Mouse (Mus musculus) retina, postnatal 1 day (tissue): Measurements from ENCODE around the gene Nol10.

Experiments used
- DNase-seq: peaks from one replicate; pipeline ENCODE4 v3.0.0-alpha.2; 2012

Nol10 gene

DNA sequence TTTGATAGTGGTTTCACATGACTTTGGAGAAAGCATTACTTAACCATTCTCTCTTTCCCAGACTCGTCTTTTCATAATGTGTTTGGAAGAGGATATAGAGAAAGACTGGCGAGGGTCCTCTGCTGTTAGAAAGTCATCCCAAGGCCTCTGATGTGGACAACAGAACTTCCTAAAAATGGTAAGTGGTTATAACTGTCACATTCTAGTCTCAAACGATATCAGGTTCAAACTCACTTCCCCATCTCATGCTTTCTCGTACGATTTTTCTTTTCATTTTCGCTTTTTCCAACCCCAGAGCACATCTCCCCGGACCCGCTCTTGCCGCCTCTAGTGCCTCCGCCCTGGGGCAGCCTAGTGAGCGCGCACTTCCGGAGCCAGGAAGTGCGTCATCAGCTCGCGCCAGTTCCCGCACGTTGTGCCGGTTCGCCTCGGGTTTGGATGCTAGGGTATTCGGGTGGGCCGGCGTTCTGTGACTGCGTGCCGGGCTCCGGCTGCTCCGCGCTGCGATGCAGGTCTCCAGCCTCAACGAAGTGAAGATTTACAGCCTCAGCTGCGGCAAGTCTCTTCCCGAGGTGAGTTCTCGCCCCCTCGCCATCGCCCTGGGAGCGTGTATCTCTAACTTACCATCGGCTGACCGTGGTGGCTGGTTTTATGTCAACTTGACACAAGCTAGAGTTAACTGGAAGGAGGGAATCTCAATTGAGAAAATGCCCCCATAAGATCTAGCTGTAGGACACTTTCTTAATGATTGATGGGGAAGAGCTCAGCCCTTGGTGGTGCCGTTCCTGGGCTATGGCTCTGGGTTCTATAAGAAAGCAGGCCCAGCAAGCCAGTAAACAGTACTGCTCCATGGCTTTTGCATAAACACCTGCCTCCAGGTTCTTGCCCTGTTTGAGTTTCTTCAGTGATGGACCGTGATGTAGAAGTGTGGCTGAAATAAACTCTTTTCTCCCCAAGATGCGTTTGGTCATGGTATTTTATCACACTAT, at the start of gene Nol10:
Nol10 (plus strand) TSS at position 411 of the 989 bp plus-strand sequence.
- DNase-seq = peak; percentile 94

DNA sequence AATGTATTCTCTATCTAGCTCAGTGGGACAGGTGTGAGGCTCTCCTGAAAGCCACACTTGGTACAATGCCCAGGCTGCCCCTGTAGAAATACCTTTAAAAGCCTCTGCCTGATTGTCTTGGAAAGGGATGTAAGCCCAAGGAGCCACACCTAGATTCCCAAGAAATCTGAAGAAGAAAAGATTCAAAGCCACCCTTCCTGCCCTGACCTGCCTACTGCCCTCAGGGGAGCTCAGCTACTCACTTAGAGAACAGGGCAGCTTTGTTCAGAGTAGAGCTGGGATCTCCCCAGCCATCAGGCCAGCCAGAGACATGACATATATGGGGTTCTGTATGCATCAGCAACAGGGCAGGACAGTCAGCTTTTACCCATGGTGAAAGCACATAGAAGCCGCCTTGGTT, 48.4 kb upstream of the Nol10 start:
- no peak for DNase-seq

DNA sequence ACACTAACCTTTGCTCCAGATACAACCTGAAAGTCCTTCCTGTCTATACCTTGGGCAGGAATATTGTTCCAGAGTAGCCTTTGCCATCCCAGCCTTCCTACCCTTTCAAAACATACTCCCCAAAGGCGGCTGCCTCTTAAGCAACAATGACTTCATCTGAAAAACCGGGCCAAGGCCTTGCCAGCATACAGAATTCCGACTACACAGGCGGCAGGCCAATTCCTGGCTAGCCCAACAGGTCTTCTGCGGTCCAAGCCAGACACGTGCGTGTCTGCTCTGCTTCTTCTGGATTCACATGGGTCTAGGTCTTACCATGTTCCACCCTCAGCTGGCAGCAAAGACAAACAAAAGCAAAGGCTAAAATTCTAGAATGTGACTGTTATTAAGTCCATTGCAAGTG, 42.8 kb upstream of the Nol10 start:
- DNase-seq = no peak

DNA sequence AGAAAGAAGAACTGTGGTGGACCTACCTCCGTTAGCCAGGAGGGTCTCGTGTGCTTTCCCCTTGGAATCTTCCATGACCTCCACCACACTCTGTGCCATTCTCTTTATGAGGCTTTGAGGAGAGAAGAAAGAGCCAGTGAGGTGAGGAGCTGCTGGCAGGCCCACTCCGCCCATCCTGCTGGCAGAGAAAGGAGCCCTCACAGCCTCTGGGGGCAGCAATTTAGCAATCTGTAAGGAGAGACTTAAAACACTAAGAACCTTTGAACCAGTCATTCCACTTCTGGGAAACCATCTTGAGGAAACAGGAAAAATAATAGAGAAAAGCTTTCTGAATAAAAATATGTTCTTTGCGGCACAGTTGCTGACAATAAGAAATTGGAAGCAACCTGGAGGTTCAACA, 40.0 kb upstream of the Nol10 start:
- DNase-seq = no peak

DNA sequence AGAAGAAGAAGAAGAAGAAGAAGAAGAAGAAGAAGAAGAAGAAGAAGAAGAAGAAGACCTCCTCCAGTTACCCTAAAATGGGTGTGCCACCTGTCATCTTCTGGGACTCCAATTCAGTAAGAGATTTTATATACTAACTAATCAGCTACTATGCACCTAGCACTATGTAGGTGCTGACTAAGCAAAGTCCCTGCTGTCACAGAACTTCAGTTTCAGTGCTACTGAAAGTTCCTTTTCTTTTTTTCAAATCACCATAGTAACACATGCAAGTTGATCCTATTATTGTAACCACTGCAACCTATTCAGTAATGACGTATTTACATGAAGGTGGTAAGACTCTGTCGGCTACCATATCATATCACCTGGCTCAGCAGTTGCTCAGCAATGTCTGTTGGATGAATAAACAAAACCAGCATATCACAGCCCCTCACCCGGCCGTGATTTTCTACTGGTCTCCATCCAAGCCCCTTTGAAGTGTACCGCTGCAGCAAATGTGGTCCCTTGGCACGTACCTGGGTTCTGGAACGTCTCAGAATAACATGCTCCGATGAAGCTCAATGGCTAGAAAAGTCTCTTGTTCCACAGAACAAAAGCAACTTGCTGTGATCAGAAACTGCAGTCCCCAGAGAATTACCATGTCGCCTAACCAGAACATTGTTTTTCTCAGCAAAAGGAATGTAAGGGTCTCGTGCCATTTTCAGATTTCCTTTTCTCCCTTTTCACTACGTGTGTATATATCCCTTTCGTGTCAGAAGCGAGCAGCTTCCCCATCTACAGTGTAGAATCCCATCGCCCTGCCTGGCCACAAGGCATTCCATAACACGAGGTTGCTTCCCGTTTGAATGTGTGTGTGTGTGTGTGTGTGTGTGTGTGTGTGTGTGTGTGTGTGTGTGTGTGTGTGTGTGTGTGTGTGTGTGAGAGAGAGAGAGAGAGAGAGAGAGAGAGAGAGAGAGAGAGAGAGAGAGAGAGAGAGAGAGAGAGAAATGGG, 37.1 kb upstream of the Nol10 start:
- DNase-seq = no peak

DNA sequence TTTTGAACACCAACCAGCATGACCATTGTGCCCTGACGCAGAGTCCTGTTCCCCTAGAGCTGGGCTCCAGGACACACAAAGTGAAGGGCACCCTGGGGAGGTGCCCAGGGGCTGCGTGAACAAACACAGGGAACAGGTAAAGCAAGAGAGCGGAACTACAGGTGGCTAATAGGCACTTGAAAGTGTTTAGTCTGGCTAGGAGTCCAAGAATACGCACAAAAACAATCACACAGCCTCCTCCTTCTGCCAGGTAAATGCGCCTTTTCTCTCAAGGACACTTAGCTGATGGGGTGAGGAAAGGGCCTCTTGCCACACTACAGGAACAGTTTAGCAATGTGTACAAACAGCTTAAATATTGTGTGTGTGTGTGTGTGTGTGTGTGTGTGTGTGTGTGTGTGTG, 32.2 kb upstream of the Nol10 start:
- DNase-seq = no peak

DNA sequence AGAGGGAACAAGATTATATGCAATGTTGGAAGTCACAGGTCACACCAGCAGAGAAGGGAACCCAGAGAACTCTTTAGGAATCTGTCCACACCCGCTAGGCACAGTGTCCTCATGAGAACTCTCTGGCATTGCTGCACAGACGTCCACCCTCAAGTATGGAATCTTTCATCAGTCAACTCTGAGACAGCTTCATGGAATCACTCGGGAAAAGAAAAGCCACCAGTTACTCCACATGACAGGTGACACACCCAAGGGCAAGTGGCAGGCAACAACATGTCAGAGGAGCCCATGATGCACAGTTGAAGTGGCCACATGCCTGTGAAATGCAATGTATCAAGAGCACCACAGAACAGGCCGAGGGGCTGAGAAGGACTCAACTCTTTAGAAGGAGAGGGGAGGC, 30.3 kb upstream of the Nol10 start:
- no peak for DNase-seq

DNA sequence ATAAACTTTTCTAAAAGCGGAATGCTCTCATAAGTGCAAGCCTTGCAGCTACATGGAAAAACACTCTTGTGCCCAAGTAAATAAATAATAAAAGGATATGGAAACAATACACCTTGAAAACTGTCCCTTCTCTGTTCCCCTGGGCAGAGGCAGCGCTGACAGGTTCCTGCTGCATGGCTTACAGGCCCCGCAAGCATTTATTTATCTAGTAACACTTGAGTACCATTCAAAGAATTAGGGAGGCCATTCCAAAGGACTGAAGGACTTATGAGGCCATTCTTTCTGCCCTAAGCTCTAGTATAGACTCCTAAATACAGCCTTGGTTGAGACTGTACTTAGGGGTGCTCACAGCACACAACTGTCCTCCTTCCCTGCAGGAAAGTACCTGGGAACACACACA, 29.8 kb upstream of the Nol10 start:
- no peak for DNase-seq

DNA sequence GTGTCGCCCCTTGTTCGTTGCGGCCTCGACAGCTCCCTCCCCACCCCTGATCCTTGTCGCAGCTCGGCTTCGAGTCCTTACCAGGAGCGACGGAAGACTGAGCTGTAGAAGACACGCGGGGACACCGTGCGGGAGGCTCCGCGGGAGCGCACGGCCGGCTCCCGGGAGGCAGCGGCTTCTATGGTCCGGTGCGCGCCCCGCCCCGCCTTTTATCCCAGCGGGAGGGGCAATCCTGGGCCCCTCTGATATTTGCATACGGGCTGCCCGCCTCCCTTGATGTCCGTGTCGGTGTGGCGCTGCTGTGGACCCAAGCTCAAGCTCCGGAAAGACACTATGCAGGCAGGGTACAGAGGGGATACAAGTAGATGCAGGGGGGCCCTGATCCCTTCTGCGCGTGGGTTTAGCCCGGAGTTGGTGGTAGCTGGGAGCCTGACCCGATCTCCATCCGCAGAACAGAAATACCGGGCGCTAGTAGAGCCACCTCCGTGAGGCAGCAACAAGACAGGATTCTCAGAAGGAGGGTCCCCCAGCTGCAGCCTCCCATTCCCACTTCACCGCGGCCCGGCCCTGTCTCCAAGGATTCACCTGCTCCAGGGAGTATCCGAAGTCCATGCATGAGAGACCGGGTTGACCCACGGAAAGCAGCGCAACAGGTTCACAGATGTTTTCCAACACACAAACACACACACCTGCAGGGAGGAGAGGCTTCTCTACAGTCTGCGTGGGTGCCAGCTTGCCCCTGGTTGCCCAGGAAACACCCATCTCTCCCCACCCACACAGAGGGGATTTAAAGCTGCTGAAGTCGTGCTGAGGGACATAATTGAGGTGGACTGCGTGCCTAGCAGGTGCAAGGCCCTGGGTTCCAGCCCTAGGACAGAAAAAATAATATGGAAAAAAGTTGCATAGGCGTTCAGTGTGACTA, 23.4 kb upstream of the Nol10 start:
- DNase-seq = peak; percentile 34

DNA sequence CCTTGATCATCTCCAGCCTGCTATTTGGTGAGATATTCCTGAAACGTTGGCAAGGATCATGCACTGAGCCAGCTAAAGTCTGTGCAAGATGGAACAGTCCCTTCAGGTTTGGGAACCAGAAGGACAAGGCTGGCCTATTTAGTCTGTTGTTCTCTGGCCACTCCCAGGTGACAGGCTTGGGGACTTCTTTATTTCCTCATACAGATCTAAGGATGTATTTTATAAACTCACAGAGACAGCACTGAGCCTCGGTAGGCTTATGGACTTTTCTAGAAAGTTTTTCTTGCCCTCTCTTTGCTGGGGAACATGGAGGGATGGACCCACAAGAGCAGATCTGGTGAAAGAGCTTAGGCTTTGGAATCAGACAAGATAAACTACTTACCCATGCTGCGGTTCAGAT, 19.0 kb upstream of the Nol10 start, which contains the start of gene Atp6v1c2:
Atp6v1c2 (minus strand) TSS at position 101 of the 400 bp plus-strand sequence.
- no peak for DNase-seq

DNA sequence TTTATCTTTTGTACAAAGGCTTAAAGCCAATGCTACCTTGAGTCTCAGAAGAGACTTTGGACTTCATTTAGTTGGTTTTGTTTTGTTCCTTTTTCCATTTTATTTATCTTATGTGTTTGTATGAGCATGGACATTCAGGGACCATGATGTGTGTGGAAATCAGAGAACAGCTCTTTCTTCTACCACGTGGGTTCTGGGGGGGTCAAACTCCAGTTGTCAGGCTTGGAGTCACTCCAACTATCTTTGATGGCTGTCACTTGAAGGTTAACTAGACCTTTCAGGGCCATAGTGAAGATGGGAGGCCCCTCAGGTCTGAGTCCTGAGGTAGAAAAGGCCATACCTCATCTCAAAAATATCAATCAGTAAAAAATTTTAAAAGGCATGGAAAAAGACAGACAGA, 14.8 kb upstream of the Nol10 start:
- no peak for DNase-seq

DNA sequence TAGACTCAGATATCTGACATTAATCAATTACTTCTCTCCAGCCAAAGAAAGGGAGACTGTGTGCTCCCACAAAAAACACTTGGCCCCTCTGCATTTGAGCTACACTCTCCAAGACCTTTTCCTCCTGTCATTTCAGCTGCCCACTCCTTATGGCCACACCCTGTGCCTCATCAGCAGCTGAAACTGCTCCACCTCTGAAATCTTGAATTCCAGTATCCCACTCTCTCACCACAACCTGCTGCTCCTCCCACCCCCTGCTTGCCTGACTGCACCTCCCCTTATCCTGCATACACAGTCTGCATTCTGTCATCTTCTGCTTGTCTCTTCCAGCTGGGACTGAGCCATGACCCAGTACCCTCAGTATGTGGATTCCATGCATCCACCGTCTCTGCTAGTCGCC, 9.9 kb upstream of the Nol10 start:
- no peak for DNase-seq

DNA sequence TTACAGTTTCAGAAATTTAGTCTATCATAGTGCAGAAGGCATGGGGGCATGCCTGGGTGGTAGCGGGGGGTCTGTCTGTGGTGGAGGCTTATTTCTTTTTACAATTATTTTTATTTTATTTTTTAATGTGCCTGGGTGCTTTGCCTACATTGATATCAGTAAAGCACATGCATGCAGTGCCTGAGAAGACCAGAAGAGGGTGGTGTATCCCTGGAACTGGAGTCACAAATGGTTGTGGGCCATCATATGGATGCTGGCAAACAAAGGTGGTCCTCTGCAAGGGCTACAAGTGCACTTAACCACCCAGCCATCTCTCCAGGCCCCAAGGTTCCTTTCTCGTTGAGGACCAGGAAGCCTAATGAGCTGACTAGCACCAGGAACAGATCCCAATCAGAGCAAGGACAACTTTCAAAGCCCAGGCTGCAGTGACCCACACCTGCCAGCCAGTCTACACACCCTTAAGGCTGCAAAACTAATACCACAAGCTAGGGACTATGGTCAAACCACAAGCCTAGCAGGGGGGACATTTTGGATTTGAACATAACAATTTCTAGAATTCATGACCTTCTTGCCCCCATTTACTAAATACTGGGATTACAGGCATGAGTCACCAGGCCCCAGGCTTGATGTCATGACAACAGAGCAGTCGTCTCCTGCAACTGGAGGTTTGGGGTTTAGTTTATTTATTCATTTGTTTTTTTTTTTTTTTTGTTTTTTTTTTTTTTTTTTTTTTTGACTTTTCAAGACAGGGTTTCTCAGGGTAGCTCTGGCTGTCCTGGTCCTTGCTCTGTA, 8.9 kb upstream of the Nol10 start:
- DNase-seq = no peak

DNA sequence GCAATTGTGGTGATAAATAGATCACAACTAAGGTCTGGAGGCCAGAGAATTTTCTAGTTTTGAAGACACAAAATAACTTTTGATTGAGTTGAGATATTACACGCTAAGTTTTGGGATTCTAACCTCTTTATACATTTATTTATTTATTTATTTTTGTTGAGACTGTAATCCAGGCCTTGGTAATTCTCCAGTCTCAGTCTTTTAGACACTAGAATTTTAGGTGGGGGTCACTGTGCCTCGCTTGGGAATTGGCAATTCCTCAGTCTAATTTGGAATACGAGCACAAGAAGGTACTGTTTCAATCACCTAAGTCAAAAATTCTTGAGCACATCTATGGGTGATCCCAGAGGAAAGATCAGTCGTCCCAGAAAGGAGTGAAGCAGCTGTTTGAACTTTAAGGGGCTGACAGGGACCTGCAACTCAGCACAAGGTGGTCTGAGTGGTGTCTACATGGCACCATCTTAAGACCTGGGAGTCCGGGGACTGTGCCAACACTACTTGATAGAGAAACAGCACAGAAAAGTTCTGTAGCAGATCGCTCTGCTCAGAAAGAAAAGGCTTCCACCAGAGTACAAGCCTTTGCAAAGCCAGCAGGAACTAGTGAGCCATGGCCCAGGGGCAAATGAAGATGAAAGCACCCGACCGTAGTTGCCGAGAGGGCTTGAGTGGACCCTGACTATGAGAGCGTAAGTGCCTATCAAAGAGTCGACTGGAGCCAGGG, 771 bp upstream of the Nol10 start:
- DNase-seq = no peak

DNA sequence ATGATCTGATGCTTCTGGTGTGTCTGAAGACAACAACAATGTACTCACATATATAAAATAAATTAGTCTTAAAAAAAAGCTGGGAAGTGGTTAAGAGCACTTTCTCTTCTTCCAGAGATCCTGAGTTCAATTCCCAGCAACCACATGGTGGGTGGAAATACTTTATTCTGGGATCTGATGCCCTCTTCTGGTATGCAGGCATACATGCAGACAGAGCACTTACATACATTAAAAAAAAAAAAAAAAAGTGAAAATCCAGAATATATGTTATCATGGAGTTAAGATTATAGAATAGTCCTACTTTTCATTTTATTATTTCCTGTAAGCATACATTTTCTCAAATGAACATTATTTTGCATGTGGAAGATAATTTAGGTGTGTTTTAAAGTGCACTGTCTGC, 1.8 kb downstream of the Nol10 start:
- no peak for DNase-seq

DNA sequence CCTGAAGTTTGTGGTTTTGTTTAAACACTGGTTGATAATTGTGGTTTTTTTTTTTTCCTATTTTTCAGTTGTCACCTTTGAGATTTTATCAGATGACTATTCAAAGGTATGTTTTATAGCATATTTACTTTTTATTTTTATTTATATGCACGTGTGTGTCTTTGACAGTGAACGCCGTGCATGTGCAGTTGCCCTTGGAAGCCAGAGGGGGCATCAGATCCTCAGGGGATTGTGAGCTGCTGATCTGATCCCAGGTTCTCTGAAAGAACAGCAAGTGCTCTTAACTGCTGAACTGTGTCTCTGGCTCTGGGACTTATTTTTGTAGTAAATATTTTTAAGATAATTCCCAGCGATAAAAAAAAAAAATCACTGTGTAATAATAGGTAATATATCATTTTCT, 8.6 kb downstream of the Nol10 start:
- DNase-seq = peak; percentile 26

DNA sequence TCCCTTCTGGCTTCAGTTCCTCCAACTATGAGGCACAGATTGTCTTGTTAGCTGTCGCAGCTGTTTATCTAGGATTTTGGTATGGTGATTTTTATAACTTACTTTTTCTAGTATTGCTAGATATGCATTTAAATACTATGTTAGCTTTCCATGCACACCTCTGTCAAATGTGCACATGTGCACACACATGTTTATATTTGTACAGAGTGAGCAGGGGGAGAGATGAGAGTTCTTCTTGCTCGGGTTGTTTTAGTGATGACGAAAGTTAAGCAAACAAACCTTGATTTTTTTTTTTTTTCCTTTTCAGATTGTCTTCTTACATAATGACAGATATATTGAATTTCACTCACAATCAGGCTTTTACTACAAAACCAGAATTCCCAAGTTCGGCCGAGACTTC, 9.5 kb downstream of the Nol10 start:
- no peak for DNase-seq

DNA sequence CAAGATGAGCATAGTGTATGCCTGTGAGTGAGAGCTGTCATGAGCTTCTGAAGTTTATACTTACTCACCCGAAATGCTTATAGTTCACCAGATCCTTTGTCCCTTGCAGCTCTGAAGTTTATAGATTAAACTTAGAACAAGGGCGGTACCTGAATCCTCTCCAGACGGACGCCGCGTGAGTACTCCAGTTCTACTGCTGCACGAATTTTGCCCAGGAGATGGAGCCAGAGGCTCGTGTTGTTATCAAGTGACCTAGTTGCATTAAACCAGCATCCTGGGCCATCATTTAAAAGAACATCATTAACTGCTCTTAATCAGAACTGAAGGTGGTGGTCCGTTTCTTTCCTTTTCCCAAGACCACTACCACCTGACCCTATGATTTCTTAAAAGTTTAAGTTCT, 10.7 kb downstream of the Nol10 start:
- DNase-seq = peak; percentile 7

DNA sequence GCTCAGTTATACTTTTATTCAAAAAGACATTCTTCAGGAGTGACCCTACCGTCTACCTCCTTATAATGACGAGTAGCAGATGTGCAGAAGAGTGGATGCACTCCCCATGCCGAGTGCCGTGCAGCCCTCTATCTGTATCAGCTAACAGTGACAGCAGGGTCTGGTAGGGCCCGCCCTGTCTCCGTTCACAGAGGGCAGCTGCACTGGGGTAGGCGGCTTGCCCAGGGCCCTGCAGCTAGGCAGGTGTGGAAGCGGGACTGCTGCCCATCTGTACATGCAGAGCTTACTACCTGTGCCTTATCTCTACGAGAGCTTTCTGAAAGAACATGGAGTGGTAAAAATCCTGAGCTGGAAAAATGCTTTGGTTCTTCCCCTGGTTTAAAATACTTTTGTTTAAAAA, 11.8 kb downstream of the Nol10 start:
- DNase-seq = no peak

DNA sequence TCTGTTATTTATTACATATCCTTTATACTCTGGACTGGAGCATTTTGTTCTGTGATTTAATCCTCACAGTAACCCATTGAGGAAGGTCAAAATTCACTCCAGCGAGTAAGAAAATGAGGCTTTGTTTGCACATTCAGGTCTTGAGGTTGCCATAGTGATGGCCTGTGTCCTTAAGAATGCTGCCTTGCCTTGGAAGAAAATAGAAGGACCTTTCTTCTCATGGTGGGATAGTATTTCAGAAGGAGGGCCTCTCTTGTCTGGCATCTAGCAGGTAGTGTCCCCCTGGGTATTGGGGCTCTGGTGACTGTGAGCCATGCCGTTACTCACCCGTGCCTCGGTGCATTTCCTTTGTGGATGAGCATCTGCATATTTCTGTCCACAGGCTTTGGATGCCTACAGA, 12.4 kb downstream of the Nol10 start:
- DNase-seq = no peak

DNA sequence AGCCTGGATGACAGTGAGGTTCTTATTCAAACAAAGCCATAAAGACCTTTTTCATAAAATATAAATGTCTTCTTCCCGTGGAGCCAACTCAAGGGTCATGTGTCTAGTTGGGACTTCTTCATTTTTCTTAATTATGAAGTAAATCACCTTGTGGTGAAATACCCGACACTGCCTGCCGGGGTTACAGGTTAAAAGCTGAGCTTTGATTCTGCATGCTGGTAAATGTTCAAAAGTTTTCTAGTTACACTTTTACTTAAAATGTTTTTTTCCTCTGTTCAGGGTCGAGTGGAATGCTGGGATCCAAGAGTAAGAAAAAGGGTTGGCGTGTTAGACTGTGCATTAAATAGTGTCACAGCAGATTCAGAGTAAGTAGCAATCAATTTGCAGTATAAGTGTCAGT, 14.1 kb downstream of the Nol10 start:
- no peak for DNase-seq
